Mouse (Mus musculus) stomach, postnatal 0 days (tissue): ENCODE data around the gene Dctn3. TPM values are rescaled to one million over a fixed set of nuclear protein-coding genes. Genes with fewer than 3 reads are reported as not detected.
"Not testable (repeated sequence)": the region's sequence is repeated elsewhere in the genome, so short reads cannot be mapped to it uniquely, and the experiment has no call there.

ENCODE experiments used
- ATAC-seq: fragments of 200-750 bp; cut with Nextera tagmentation; 2 replicates; pipeline ENCODE4 v1.8.0; 2017; ENCODE audit not compliant: low FRiP score, low TSS enrichment
- DNase-seq: peaks from one replicate; pipeline ENCODE4 v3.0.0-alpha.2; 2016; ENCODE audit warnings: low spot score
- H3K27ac ChIP-seq: fragments of 300-500 bp; sonication (generic); replicated peaks from 2 replicates; pipeline ENCODE4 v1.5.1; 2014; ENCODE audit warnings: mild to moderate bottlenecking, control low read depth
- H3K27me3 ChIP-seq: fragments of 300-500 bp; sonication (generic); 2 replicates; pipeline ENCODE4 v1.6.1; 2014; ENCODE audit warnings: low read length; ENCODE audit not compliant: control insufficient read depth, insufficient read depth
- H3K36me3 ChIP-seq: fragments of 300-500 bp; sonication (generic); 2 replicates; pipeline ENCODE4 v1.6.1; 2014; ENCODE audit warnings: low read length, mixed read lengths; ENCODE audit not compliant: control insufficient read depth, insufficient read depth
- H3K4me1 ChIP-seq: fragments of 300-500 bp; sonication (generic); replicated peaks from 2 replicates; pipeline ENCODE4 v1.6.1; 2014; ENCODE audit warnings: antibody characterized with exemption; ENCODE audit not compliant: control insufficient read depth, insufficient read depth
- H3K4me2 ChIP-seq: fragments of 300-500 bp; sonication (generic); replicated peaks from 2 replicates; pipeline ENCODE4 v1.6.1; 2014; ENCODE audit warnings: low read depth, mild to moderate bottlenecking, control low read depth, moderate library complexity
- H3K4me3 ChIP-seq: fragments of 300-500 bp; sonication (generic); 2 replicates; pipeline ENCODE4 v1.5.1; 2014; ENCODE audit warnings: low read depth, low read length, control low read depth
- H3K9ac ChIP-seq: fragments of 300-500 bp; sonication (generic); 2 replicates; pipeline ENCODE4 v1.6.1; 2014; ENCODE audit warnings: mild to moderate bottlenecking, low read length, control low read depth, mixed read lengths
- H3K9me3 ChIP-seq: fragments of 300-500 bp; sonication (generic); 2 replicates; pipeline ENCODE4 v1.6.1; 2016; ENCODE audit warnings: low read length; ENCODE audit not compliant: control insufficient read depth
- CTCF ChIP-seq: IDR thresholded peaks from 2 replicates; pipeline ENCODE4 v1.5.1; 2016; ENCODE audit warnings: antibody characterized with exemption, low read depth, mild to moderate bottlenecking, moderate library complexity
- EP300 ChIP-seq: optimal IDR thresholded peaks from 2 replicates; pipeline ENCODE3; 2016; ENCODE audit warnings: antibody characterized with exemption
- WGBS: fragments of 180-500 bp; shearing (Covaris S2); extraction: QIAGEN DNeasy Blood & Tissue Kit; methylation state at CpG from one replicate; pipeline ENCODE4 v1.1.7; 2014; 5-methylcytosine and 5-hydroxymethylcytosine counted together
- polyA plus RNA-seq: library from polyadenylated mRNA; unstranded; fragments of >200 nt; fragmentation: Nextera tagmentation; extraction: Ambion mirVana; gene quantifications from 2 replicates; pipeline ENCODE4 v1.2.1, GENCODE M21; 2015

Dctn3 gene
- 129 TPM in 2 replicates for polyA plus RNA-seq

DNA sequence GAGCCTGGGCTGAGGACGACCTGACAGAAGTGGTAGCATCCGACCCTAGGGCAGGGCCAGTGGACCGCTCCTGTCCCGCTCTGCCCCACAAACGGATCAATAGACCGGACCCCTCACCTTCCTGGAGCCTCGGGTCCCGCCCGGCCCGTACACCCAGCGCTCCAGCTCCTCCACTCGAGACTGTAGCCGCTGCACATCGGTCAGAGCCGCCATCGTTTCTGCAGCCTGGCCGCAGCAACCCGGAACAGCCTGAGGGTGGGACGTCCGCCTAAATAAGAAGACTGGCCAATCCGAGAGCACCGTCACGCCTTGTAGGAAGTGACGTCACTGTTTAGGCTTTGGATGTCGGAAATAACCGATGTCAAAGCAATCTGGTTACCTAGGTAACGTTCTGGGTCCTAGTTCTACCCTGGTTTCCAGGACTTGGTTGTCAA, at the start of gene Dctn3:
Gene Dctn3 (minus strand): TSS at position 253 of the 434 bp plus-strand sequence.
- peak; percentile 97 for ATAC-seq
- H3K4me2 ChIP-seq: peak within 1 kb of the TSS; percentile 84
- H3K9me3 ChIP-seq: no peaks in the 10 kb centered on the region
- WGBS: under 1% methylated on average over 27 of the region's 27 CpGs
- H3K9ac ChIP-seq: peak within 1 kb of the TSS; percentile 89
- peaks cover 7% of the 10 kb centered on the region for H3K27me3 ChIP-seq
- peak within 1 kb of the TSS; percentile 89 for H3K4me3 ChIP-seq
- H3K27ac ChIP-seq: no peak within 1 kb of the TSS
- peak; percentile 88 for DNase-seq
- peaks cover 9% of the 10 kb centered on the region; the same call in 1 of the 2 replicates for H3K36me3 ChIP-seq
- H3K4me1 ChIP-seq: no peaks in the 10 kb centered on the region; the same call in 1 of the 2 replicates
- TF ChIP-seq EP300 (no peak), CTCF (no peak)

DNA sequence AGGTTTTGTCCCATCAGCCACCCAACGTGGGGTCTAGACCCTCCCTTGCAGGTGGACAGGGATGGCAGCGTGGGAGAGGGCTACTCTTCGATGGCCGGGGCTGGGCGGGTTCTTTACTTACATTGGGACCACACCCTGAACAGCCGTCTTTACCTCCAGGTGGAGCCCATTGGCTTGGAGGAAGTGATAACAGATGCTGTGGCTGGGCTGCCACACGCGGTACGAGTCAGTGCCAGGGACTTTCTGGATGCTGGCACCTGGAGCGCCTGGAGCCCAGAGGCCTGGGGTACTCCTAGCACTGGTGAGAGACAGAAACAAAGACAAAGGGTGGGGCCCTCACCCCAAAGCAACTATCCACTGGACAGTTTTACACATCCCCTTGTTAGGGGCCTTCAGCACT, 44.3 kb upstream of the Dctn3 start:
- not testable (repeated sequence) for H3K27me3 ChIP-seq, H3K4me3 ChIP-seq, ATAC-seq, H3K36me3 ChIP-seq, H3K9me3 ChIP-seq, H3K4me1 ChIP-seq, H3K27ac ChIP-seq, H3K4me2 ChIP-seq, H3K9ac ChIP-seq
- DNase-seq: peak; percentile 45
- WGBS: 66% methylated on average over 10 of the region's 10 CpGs

DNA sequence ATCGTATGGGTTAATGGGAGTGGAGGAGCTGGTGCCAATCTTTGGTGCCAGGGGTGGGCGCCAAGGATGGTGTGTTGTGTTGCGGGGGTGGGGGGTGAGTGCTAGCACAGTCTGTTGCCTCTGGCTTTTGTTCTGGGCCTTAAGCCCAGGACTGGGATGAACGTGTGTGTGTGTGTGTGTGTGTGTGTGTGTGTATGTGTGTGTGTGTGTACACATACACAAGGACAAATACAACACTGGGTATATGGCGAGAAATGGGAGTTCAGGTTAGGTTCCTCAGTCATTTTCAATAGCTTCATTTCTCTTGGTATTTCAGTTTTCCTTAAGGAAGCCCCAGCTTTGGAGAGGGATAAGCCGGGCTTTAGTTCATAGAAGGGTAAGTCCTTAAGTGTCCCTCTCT, 40.2 kb upstream of the Dctn3 start:
- not testable (repeated sequence) for H3K27ac ChIP-seq, H3K4me2 ChIP-seq, H3K9ac ChIP-seq, H3K9me3 ChIP-seq, H3K36me3 ChIP-seq, ATAC-seq, DNase-seq, H3K27me3 ChIP-seq, H3K4me3 ChIP-seq
- 69% methylated on average over 3 of the region's 6 CpGs for WGBS
- peaks cover 11% of the 10 kb centered on the region; the same call in 1 of the 2 replicates for H3K4me1 ChIP-seq

DNA sequence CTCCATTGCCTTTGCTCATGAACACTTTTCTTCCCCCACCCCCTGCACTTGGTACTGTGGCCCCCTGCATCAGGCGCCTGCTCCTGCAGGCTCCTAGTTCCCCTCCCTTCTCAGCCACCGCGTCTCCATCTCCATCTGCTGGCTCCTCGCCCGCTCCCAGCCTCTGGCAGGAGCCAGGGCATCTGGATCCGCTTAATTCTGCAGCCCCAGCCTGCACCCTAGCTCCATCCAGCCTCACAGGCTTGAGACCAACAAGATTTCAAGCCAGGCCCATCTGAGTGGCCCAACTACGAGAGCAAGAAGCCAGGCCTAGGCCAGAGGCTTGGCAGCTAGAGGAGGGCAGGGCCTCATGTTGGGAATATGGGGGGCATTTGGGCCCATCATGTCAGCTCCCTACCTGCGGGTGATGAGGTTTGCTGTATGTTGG, 39.7 kb upstream of the Dctn3 start:
- not testable (repeated sequence) for ATAC-seq
- Histone ChIP-seq H3K9ac (peak overlapping the region; percentile 27; the same call in 1 of the 2 replicates), H3K27ac (peak overlapping the region; percentile 89; the same call in 1 of the 2 replicates)

DNA sequence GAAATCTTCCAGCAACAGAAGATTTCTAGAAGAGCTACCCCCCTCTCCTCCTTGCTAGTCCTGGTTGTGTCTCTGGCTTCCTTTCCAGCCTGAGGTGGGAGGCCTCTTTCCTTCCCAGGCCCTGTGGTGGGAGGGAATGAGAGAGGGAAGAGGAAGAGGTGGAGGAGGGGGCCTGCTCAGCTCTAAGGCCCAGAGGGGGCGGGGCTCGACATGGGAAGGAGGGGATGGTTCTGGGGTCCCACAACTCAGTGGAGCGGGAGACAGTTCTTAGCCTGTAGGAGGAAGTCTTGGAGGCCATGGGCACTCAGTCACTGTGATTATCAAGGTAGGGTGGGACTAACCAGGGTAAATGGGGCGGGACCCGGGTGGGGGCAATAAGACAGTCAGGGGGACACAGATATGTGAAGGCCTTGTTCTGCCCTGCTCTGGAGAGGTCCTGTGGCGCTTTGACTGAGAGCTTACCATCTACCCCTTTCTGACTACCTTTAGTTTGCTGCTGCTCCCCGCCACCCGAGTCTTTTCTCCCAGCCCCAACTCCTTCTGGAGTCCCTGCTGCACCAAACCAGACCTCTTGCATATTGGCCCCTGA, 39.2 kb upstream of the Dctn3 start:
- H3K9ac ChIP-seq: peak overlapping the region; percentile 27; the same call in 1 of the 2 replicates
- 51% methylated on average over 8 of the region's 8 CpGs for WGBS
- H3K27me3 ChIP-seq: no peaks in the 10 kb centered on the region
- DNase-seq (peak; percentile 33), ATAC-seq (0 out of 2 replicates have a peak, but pooled peaks have one; percentile 9)
- H3K4me3 ChIP-seq: peak overlapping the region; percentile 4; the same call in 1 of the 2 replicates
- TF ChIP-seq CTCF (no peak), EP300 (no peak)
- H3K36me3 ChIP-seq: peaks cover 5% of the 10 kb centered on the region; the same call in 1 of the 2 replicates
- no peaks in the 10 kb centered on the region for H3K9me3 ChIP-seq
- peak overlapping the region; percentile 89 for H3K27ac ChIP-seq
- H3K4me2 ChIP-seq: peak overlapping the region; percentile 59
- H3K4me1 ChIP-seq: peaks cover 11% of the 10 kb centered on the region; the same call in 1 of the 2 replicates

More for the DNA sequence above, 39.7 kb upstream of the Dctn3 start:
- DNase-seq, H3K36me3 ChIP-seq, H3K4me3 ChIP-seq, H3K9me3 ChIP-seq, H3K27me3 ChIP-seq: not testable (repeated sequence)
- H3K4me2 ChIP-seq: peak overlapping the region; percentile 59
- WGBS: 32% methylated on average over 8 of the region's 8 CpGs
- peaks cover 11% of the 10 kb centered on the region; the same call in 1 of the 2 replicates for H3K4me1 ChIP-seq

DNA sequence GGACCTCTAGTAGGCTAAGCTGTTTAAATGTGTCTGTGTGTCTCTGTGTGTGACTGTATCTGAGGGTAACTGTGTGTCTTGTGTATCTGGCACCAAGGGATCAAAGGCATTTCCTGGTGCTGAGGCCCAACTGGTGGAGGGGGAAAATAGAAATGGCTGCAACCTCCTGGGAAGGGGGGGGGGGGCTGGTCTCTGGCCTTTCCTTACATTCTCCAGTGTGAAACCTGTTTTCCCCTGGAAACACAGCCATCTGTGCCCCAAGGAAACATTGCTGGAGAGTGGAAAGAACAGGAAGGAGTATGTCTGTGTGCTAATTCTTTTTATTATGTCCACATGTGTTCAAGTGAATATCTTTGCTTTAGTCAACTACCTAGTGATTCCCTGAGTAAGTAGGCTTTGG, 38.7 kb upstream of the Dctn3 start:
- Histone ChIP-seq H3K9ac (no peak overlapping the region), H3K36me3 (peaks cover 5% of the 10 kb centered on the region; the same call in 1 of the 2 replicates), H3K27ac (peak overlapping the region; percentile 89), H3K9me3 (no peaks in the 10 kb centered on the region), H3K27me3 (no peaks in the 10 kb centered on the region), H3K4me1 (peaks cover 11% of the 10 kb centered on the region; the same call in 1 of the 2 replicates), H3K4me2 (peak overlapping the region; percentile 59), H3K4me3 (peak overlapping the region; percentile 43; the same call in 1 of the 2 replicates)
- TF ChIP-seq EP300: no peak
- TF ChIP-seq CTCF: no peak
- no peak for DNase-seq
- ATAC-seq: no peak
